9 mouse cellular contexts compared by ENCODE assay signal in genomic region chr17:29541419-29541818, GRCm38 (mm10). TPM values are rescaled to one million over a fixed set of nuclear protein-coding genes. Genes with fewer than 3 reads are reported as not detected.
DNase-seq lines count a peak whose midpoint lies in the region; ATAC-seq lines count a peak whose summit lies in the region.
"Had no signal": no experiment of that assay in that cellular context is flagged by ENCODE, and none has a peak within 500 bp of the region (broad histone marks: within the 10 kb centered on the region; RNA-seq: fewer than 3 reads in every experiment).

No protein-coding gene starts in this region.

- H3K4me1 ChIP-seq in forebrain, embryonic 14.5 days (ENCODE audit: control insufficient read depth, insufficient read depth, low read length), result no peaks in the 10 kb centered on the region
- H3K4me1 ChIP-seq in forebrain, embryonic 16.5 days (replicated peaks; ENCODE audit: control insufficient read depth, insufficient read depth, low read length), result no peaks in the 10 kb centered on the region
- no peaks in the 10 kb centered on the region for H3K4me1 ChIP-seq in forebrain, embryonic 15.5 days

- no peak for ATAC-seq in forebrain, embryonic 14.5 days
- ATAC-seq in forebrain, embryonic 16.5 days, result no peak
- ATAC-seq in forebrain, embryonic 15.5 days (replicated peaks), result no peak

- H3K27me3 ChIP-seq in forebrain, embryonic 14.5 days (replicated peaks; ENCODE audit: control insufficient read depth, insufficient read depth, low read length), result no peaks in the 10 kb centered on the region
- H3K27me3 ChIP-seq in forebrain, embryonic 16.5 days (replicated peaks; ENCODE audit: control insufficient read depth, insufficient read depth, low read length), result no peaks in the 10 kb centered on the region
- H3K27me3 ChIP-seq in forebrain, embryonic 15.5 days, result no peaks in the 10 kb centered on the region

- H3K4me2 ChIP-seq in forebrain, embryonic 14.5 days (ENCODE audit: low read length), result no peak overlapping the region
- H3K4me2 ChIP-seq in forebrain, embryonic 16.5 days (ENCODE audit: low read length), result no peak overlapping the region
- no peak overlapping the region for H3K4me2 ChIP-seq in forebrain, embryonic 15.5 days (replicated peaks)

- DNase-seq in forebrain, embryonic 14.5 days (ENCODE audit: low spot score), result peak; percentile 26
- DNase-seq in adrenal gland, postnatal 10 days, result peak; percentile 90
- DNase-seq in gastrocnemius, postnatal 36 days, result peak; percentile 68 to 72
- peak; percentile 90 for DNase-seq in kidney, postnatal 10 days
- peak; percentile 5 for DNase-seq in retina, postnatal 7 days (ENCODE audit: low read depth, low spot score)
- no peak for DNase-seq in thymus, postnatal 25 days

- 79% methylated on average over 14 of the region's 14 CpGs for WGBS in forebrain, embryonic 14.5 days
- WGBS in forebrain, embryonic 16.5 days, result 65% methylated on average over 14 of the region's 14 CpGs
- 74% methylated on average over 14 of the region's 14 CpGs for WGBS in forebrain, embryonic 15.5 days

- no peaks in the 10 kb centered on the region for H3K36me3 ChIP-seq in forebrain, embryonic 14.5 days (ENCODE audit: control insufficient read depth, insufficient read depth, low read length)
- no peaks in the 10 kb centered on the region for H3K36me3 ChIP-seq in forebrain, embryonic 16.5 days (ENCODE audit: control insufficient read depth, insufficient read depth)
- no peaks in the 10 kb centered on the region for H3K36me3 ChIP-seq in forebrain, embryonic 15.5 days

- intact Hi-C loops in gastrocnemius, postnatal 36 days (cut with DNase I), result no loop called here

- no peak overlapping the region for H3K9ac ChIP-seq in forebrain, embryonic 14.5 days (ENCODE audit: low read length)
- H3K9ac ChIP-seq in forebrain, embryonic 16.5 days (replicated peaks; ENCODE audit: low read depth, low read length), result no peak overlapping the region
- H3K9ac ChIP-seq in forebrain, embryonic 15.5 days (replicated peaks), result no peak overlapping the region

- H3K4me3 ChIP-seq in forebrain, embryonic 14.5 days (ENCODE audit: low read depth, low read length), result no peak overlapping the region
- H3K4me3 ChIP-seq in forebrain, embryonic 16.5 days (replicated peaks; ENCODE audit: low read length), result no peak overlapping the region
- H3K4me3 ChIP-seq in forebrain, embryonic 15.5 days, result no peak overlapping the region

- H3K27ac ChIP-seq in forebrain, embryonic 14.5 days (ENCODE audit: low read depth, low read length), result no peak overlapping the region
- no peak overlapping the region for H3K27ac ChIP-seq in forebrain, embryonic 16.5 days (ENCODE audit: low read length)
- no peak overlapping the region for H3K27ac ChIP-seq in forebrain, embryonic 15.5 days (replicated peaks)

- H3K9me3 ChIP-seq in forebrain, embryonic 14.5 days (replicated peaks; ENCODE audit: control insufficient read depth, low read length), result no peaks in the 10 kb centered on the region
- H3K9me3 ChIP-seq in forebrain, embryonic 16.5 days (ENCODE audit: control insufficient read depth, low read length), result no peaks in the 10 kb centered on the region
- no peaks in the 10 kb centered on the region for H3K9me3 ChIP-seq in forebrain, embryonic 15.5 days

RNA-seq across cellular contexts. Expression of gene Gm17657, which starts 8.0 kb away (rescaled TPM):
- not detected in 2 replicates for polyA plus RNA-seq in forebrain, embryonic 14.5 days (2014; fragmentation: Nextera tagmentation; extraction: Ambion mirVana)
- polyA plus RNA-seq in forebrain, embryonic 16.5 days (2015; fragmentation: Nextera tagmentation; extraction: Ambion mirVana), result not detected in 2 replicates
- not detected for total RNA-seq in adrenal gland, postnatal 10 days (2021)
- total RNA-seq in gastrocnemius, postnatal 36 days (2021), result not detected
- polyA plus RNA-seq in forebrain, embryonic 15.5 days (2015; fragmentation: Nextera tagmentation; extraction: Ambion mirVana), result not detected in 2 replicates
- polyA plus RNA-seq: C2C12 had no signal

RNA-seq across cellular contexts. Expression of gene Tbc1d22b, which starts 8.2 kb away (rescaled TPM):
- polyA plus RNA-seq in forebrain, embryonic 14.5 days (2014; fragmentation: Nextera tagmentation; extraction: Ambion mirVana), result 18.4 and 21.3 TPM in 2 replicates
- polyA plus RNA-seq in forebrain, embryonic 16.5 days (2015; fragmentation: Nextera tagmentation; extraction: Ambion mirVana), result 22.0 and 25.9 TPM in 2 replicates
- total RNA-seq in adrenal gland, postnatal 10 days (2021), result 10 to 100 TPM; 19.7 to 20.3 TPM
- total RNA-seq in gastrocnemius, postnatal 36 days (2021), result 1 to 10 TPM; 7.3 to 9.1 TPM
- 22.3 and 22.9 TPM in 2 replicates for polyA plus RNA-seq in forebrain, embryonic 15.5 days (2015; fragmentation: Nextera tagmentation; extraction: Ambion mirVana)

RNA-seq across cellular contexts. Expression of gene Tmem217, which starts 10.8 kb away (rescaled TPM):
- 0.25 TPM in 1 of 2 replicates, not detected in the other for polyA plus RNA-seq in forebrain, embryonic 14.5 days (2014; fragmentation: Nextera tagmentation; extraction: Ambion mirVana)
- polyA plus RNA-seq in forebrain, embryonic 16.5 days (2015; fragmentation: Nextera tagmentation; extraction: Ambion mirVana), result 0.50 and 1.1 TPM in 2 replicates
- total RNA-seq in adrenal gland, postnatal 10 days (2021), result not detected
- not detected for total RNA-seq in gastrocnemius, postnatal 36 days (2021)
- 1.3 and 1.6 TPM in 2 replicates for polyA plus RNA-seq in forebrain, embryonic 15.5 days (2015; fragmentation: Nextera tagmentation; extraction: Ambion mirVana)
- polyA plus RNA-seq: C2C12 had no signal

RNA-seq across cellular contexts. Expression of gene Pim1, which starts 50.9 kb away (rescaled TPM):
- 11.4 and 15.7 TPM in 2 replicates for polyA plus RNA-seq in forebrain, embryonic 14.5 days (2014; fragmentation: Nextera tagmentation; extraction: Ambion mirVana)
- polyA plus RNA-seq in forebrain, embryonic 16.5 days (2015; fragmentation: Nextera tagmentation; extraction: Ambion mirVana), result 11.4 and 11.8 TPM in 2 replicates
- 100 to 1,000 TPM in 1 of 2 experiments, 10 to 100 TPM in 1; 73.4 to 104 TPM for total RNA-seq in adrenal gland, postnatal 10 days (2021)
- total RNA-seq in gastrocnemius, postnatal 36 days (2021), result 10 to 100 TPM; 13.6 to 16.3 TPM
- polyA plus RNA-seq in forebrain, embryonic 15.5 days (2015; fragmentation: Nextera tagmentation; extraction: Ambion mirVana), result 15.6 and 17.7 TPM in 2 replicates
